Mouse (Mus musculus) liver, embryonic 15.5 days (tissue): ENCODE data around the gene Rasal3. TPM values are rescaled to one million over a fixed set of nuclear protein-coding genes. Genes with fewer than 3 reads are reported as not detected.

ENCODE experiments used
- ATAC-seq: fragments of 200-750 bp; cut with Nextera tagmentation; 2 replicates; pipeline ENCODE4 v1.8.0; 2017; ENCODE audit warnings: moderate number of reproducible peaks, mild to moderate bottlenecking, moderate library complexity; ENCODE audit not compliant: insufficient read depth
- H3K27ac ChIP-seq: fragments of 300-500 bp; sonication (generic); replicated peaks from 2 replicates; pipeline ENCODE4 v1.5.1; 2015; ENCODE audit warnings: mild to moderate bottlenecking, inconsistent platforms
- H3K27me3 ChIP-seq: fragments of 300-500 bp; sonication (generic); 2 replicates; pipeline ENCODE4 v1.6.1; 2015; ENCODE audit warnings: mild to moderate bottlenecking, inconsistent platforms
- H3K36me3 ChIP-seq: fragments of 300-500 bp; sonication (generic); replicated peaks from 2 replicates; pipeline ENCODE4 v1.6.1; 2015; ENCODE audit warnings: moderate library complexity, mild to moderate bottlenecking, inconsistent platforms
- H3K4me1 ChIP-seq: fragments of 300-500 bp; sonication (generic); replicated peaks from 2 replicates; pipeline ENCODE4 v1.6.1; 2015; ENCODE audit warnings: inconsistent platforms
- H3K4me2 ChIP-seq: fragments of 300-500 bp; sonication (generic); 2 replicates; pipeline ENCODE4 v1.6.1; 2015; ENCODE audit warnings: moderate library complexity, mild to moderate bottlenecking, inconsistent platforms
- H3K4me3 ChIP-seq: fragments of 300-500 bp; sonication (generic); replicated peaks from 2 replicates; pipeline ENCODE4 v1.5.1; 2015; ENCODE audit warnings: mild to moderate bottlenecking, inconsistent platforms
- H3K9ac ChIP-seq: fragments of 300-500 bp; sonication (generic); 2 replicates; pipeline ENCODE4 v1.6.1; 2015; ENCODE audit warnings: moderate library complexity, mild to moderate bottlenecking, inconsistent platforms
- H3K9me3 ChIP-seq: fragments of 300-500 bp; sonication (generic); replicated peaks from 2 replicates; pipeline ENCODE4 v1.6.1; 2016; ENCODE audit warnings: inconsistent platforms
- WGBS: fragments of 180-500 bp; shearing (Covaris S2); methylation state at CpG from one replicate; pipeline ENCODE4 v1.1.7; 2015; ENCODE audit warnings: mixed read lengths; ENCODE audit not compliant: insufficient replicate concordance; 5-methylcytosine and 5-hydroxymethylcytosine counted together
- polyA plus RNA-seq: library from polyadenylated mRNA; unstranded; fragments of >200 nt; fragmentation: Nextera tagmentation; extraction: Ambion mirVana; gene quantifications from 2 replicates; pipeline ENCODE4 v1.2.1, GENCODE M21; 2015

Rasal3 gene
- polyA plus RNA-seq, 1 experiment from 2014 or later: 2.4 TPM

DNA sequence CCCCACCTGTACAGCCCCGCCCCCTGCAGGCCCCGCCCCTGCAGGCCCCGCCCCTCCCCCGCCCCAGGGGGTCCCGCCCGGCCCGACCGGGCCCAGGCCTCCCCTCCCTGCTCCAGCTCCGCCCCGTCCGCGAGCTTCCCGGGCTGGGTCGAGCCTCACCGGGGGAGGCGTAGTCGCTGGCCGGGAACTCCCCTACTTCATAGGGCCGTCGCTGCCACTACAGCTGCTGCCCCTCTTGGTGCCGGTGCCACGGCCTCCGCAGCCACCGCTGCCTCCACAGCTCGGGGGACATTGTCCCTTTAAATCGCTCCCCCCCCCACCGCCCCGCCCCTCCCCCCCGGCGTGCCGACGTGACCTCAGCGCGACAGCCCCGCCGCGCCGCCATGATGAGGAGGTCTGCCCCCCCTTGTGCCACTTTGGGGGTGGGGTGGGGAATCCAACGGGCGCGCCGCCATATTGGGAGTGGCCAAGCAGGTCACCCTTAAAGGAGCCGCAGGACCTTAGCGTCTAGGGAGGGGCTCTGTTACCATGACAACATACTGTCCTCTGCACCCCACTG is 14.2 kb downstream of the Rasal3 start, which contains the start of gene Wiz:
TSS of gene Wiz (minus strand) at position 339 of the 559 bp plus-strand sequence.
- Histone ChIP-seq H3K4me3 (peak within 1 kb of the TSS; percentile 73), H3K27me3 (peaks cover 18% of the 10 kb centered on the region), H3K4me2 (peak within 1 kb of the TSS; percentile 99), H3K4me1 (peaks cover 40% of the 10 kb centered on the region), H3K9me3 (no peaks in the 10 kb centered on the region), H3K27ac (peak within 1 kb of the TSS; percentile 85), H3K36me3 (no peaks in the 10 kb centered on the region), H3K9ac (peak within 1 kb of the TSS; percentile 71)
- WGBS: under 1% methylated on average over 39 of the region's 44 CpGs
- peak; percentile 84 for ATAC-seq

DNA sequence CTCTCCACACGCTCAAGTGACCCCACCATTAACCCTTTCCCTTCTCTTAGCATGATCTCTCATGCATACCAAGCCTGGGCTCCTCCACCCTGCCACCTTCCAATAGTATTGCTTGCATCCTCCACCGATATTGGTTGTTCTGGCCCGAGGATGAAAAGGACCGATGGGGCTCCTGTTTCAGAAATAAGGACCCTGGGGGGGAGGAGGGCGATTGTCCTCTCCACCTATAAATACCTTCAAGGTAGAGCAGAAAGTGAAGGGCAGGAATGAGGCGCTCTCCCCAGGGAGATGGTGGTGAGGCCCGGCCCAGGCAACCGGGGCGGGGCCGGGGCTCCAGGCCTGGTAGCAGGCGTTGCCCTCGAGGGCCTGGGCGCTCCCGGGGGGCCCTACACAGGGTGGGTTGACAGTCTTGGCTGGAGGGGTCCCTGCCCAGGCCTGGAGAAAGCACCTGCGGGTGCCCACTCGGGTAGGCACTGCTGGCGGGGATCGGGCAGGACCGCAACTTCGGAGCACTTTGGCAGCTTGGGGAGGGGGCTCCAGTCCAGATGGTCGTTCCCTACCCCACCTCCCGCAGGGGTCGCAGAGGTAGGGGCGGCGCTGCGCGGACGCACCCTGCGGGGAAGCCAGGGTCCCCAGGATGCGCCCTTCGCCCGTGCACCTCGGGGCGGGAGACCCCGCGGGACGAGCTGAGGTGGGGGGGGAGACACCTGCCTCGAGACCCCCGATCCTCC is 14.8 kb downstream of the Rasal3 start:
- H3K27me3 ChIP-seq: peaks cover 18% of the 10 kb centered on the region
- no peaks in the 10 kb centered on the region for H3K36me3 ChIP-seq
- no peaks in the 10 kb centered on the region for H3K9me3 ChIP-seq
- peak overlapping the region; percentile 71 for H3K9ac ChIP-seq
- 2% methylated on average over 39 of the region's 39 CpGs for WGBS
- peak; percentile 72 for ATAC-seq
- H3K4me3 ChIP-seq: peak overlapping the region; percentile 73
- peak overlapping the region; percentile 85 for H3K27ac ChIP-seq
- peak overlapping the region; percentile 99 for H3K4me2 ChIP-seq
- H3K4me1 ChIP-seq: peaks cover 40% of the 10 kb centered on the region

DNA sequence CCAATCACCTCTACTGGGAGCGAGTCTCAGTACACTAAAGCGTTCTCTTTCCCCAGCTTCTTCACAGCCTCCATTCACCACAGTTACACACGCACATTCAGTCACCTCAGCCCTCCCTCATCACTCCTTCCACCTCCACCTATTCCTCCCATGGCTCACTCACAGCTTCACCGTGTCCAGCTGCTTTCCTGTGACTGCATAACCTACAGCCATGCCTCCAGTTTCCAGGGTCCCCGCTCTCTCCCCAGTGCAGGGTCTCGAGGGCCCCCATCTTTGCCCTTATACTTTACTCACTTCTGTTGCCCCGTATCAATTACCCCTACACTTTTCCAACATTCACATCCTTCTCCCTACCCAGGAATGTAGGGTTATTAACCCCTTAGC is 15.4 kb downstream of the Rasal3 start:
- peak overlapping the region; percentile 73 for H3K4me3 ChIP-seq
- H3K27ac ChIP-seq: peak overlapping the region; percentile 85; the same call in 1 of the 2 replicates
- peak overlapping the region; percentile 99 for H3K4me2 ChIP-seq
- 62% methylated on average over 7 of the region's 7 CpGs for WGBS
- no peaks in the 10 kb centered on the region for H3K36me3 ChIP-seq
- H3K9me3 ChIP-seq: no peaks in the 10 kb centered on the region
- no peak for ATAC-seq
- H3K4me1 ChIP-seq: peaks cover 38% of the 10 kb centered on the region
- H3K9ac ChIP-seq: peak overlapping the region; percentile 71; the same call in 1 of the 2 replicates
- H3K27me3 ChIP-seq: peaks cover 18% of the 10 kb centered on the region

DNA sequence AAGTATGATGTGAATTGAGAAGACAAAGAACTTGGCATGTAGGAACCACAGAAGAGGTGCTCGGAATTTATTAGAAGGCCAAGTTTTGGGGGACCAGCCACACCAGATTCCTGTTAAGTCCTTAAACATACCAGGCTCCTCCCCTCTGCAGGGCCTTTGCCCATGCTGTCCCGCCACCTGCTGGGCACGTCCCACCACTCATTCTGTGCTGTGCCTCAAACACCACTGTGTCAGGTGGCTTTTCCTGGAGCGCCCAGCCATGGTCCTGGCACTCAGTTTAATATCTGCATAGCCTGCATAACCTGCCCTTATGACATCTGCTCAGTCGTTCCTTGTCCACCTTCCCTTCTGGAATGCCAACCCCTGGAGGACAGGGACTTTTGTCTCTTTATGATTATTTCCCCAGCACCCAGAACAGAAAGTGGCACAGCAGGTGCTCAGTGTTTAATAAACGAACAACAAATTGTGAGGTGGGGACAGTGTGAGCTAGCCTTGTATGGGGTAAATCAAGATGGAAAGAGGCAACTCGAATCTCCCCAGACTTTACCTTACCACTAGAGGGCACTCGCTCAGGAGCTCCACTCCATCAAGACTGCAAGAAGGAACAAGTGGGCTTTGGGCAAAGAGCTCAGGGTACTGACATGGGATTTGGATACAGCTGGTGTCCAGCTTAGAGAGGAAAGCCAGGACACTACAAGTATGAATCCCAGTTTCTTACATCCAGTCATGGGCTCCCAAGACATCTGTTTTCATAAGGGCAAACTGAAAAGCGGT is 16.5 kb downstream of the Rasal3 start:
- no peak for ATAC-seq

DNA sequence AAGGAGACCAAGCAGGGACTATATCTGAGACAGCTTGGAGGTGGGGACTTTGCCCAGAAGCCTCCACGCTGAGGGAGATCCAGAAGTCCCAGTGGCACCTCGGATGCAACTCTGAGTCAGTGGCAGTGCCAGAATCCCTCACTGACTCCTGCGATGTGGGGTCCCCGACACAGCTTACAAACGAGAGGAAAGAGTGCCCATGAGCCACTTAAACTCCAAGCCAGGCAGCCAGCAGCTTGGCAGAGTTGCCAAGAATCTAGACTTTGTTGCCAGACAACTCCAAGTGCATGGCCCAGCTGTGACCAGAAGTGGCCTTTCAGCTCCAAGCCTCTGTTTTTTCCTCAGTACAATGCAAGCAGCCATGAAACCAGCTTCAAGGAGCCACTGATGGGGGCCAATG is 19.7 kb downstream of the Rasal3 start:
- Histone ChIP-seq H3K27me3 (no peaks in the 10 kb centered on the region), H3K27ac (no peak overlapping the region), H3K36me3 (no peaks in the 10 kb centered on the region), H3K9ac (no peak overlapping the region), H3K4me3 (no peak overlapping the region), H3K4me1 (peaks cover 19% of the 10 kb centered on the region), H3K4me2 (no peak overlapping the region), H3K9me3 (no peaks in the 10 kb centered on the region)
- WGBS: 75% methylated on average over 5 of the region's 5 CpGs
- ATAC-seq: no peak

More for the DNA sequence above, 16.5 kb downstream of the Rasal3 start:
- Histone ChIP-seq H3K36me3 (no peaks in the 10 kb centered on the region), H3K27ac (no peak overlapping the region), H3K4me2 (no peak overlapping the region), H3K27me3 (peaks cover 7% of the 10 kb centered on the region; the same call in 1 of the 2 replicates), H3K4me1 (peaks cover 30% of the 10 kb centered on the region), H3K9ac (no peak overlapping the region), H3K4me3 (no peak overlapping the region), H3K9me3 (no peaks in the 10 kb centered on the region)
- WGBS: 44% methylated on average over 9 of the region's 9 CpGs

DNA sequence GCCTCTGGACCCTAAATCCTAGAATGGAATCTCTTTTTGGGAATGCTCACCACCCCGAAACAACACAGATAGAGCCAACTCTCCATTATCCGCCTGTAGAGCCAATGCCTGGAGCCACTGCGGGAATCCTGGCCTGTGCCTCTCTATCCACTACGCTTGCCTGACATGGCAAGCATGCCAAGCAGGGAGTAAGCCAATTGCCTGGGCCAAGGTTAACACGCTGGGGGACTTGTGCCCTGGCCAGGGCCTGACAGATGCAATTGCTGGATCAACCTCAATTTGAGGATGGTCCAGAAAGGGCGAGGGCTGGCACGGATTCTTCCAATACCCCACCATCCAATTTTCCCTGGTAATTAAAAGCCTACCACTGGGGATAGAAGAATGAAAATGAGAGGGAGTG is 20.8 kb downstream of the Rasal3 start:
- H3K27ac ChIP-seq: no peak overlapping the region
- ATAC-seq: no peak
- H3K36me3 ChIP-seq: no peaks in the 10 kb centered on the region
- 83% methylated on average over 7 of the region's 7 CpGs for WGBS
- no peak overlapping the region for H3K4me3 ChIP-seq
- H3K9ac ChIP-seq: no peak overlapping the region
- H3K27me3 ChIP-seq: no peaks in the 10 kb centered on the region
- H3K9me3 ChIP-seq: no peaks in the 10 kb centered on the region
- H3K4me2 ChIP-seq: no peak overlapping the region
- H3K4me1 ChIP-seq: peaks cover 11% of the 10 kb centered on the region

DNA sequence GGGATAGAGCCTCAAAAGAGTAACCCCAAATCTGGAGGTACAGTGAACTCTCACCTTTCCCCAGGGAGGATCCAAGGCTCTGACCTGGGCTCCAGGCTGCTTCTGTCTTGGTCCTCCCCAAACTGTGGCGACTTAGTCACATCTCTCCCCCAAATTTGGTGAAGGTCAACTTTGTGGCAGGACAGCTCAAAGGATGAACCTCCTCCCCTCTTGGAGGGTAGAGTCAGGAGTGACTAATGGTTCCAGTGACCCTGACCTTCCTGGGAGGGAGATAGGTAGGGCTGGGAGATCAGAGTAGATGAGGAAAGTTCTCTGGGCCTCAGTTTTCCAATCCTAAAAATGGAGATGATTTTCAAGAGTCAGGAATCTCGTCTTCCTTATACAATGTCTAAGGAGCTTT is 24.6 kb downstream of the Rasal3 start:
- peaks cover 7% of the 10 kb centered on the region; the same call in 1 of the 2 replicates for H3K36me3 ChIP-seq
- no peaks in the 10 kb centered on the region for H3K27me3 ChIP-seq
- no peak overlapping the region for H3K4me2 ChIP-seq
- H3K9me3 ChIP-seq: no peaks in the 10 kb centered on the region
- H3K4me3 ChIP-seq: no peak overlapping the region
- no peak overlapping the region for H3K9ac ChIP-seq
- H3K4me1 ChIP-seq: peaks cover 16% of the 10 kb centered on the region
- 65% methylated on average over 2 of the region's 2 CpGs for WGBS
- no peak for ATAC-seq
- H3K27ac ChIP-seq: no peak overlapping the region

DNA sequence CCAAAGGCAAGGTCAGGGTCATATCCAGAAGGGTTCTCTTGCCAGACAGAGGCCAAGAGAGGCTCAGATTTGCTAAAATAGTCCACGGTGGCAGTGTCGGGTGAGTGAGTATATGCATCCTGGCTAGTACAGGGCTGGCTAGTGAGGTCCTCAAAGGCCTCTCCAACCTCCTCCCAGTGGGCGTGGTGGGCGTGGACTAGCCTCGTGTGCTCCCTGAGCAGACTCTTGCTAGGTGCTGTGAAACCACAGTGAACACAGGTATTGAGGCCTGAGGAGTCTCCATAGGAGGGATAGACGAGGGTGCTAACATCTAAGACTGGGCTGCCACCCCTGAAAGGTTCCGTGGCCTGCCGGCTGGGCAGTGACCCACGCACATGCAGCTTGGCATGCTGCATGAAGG is 26.2 kb downstream of the Rasal3 start:
- H3K36me3 ChIP-seq: peaks cover 7% of the 10 kb centered on the region; the same call in 1 of the 2 replicates
- H3K27me3 ChIP-seq: no peaks in the 10 kb centered on the region
- H3K4me3 ChIP-seq: no peak overlapping the region
- 0 out of 2 replicates have a peak overlapping the region, but pooled peaks have one; percentile 19 for H3K27ac ChIP-seq
- H3K9ac ChIP-seq: no peak overlapping the region
- 59% methylated on average over 9 of the region's 9 CpGs for WGBS
- peak; percentile 44 for ATAC-seq
- H3K4me1 ChIP-seq: peaks cover 16% of the 10 kb centered on the region
- H3K9me3 ChIP-seq: no peaks in the 10 kb centered on the region
- peak overlapping the region; percentile 7; the same call in 1 of the 2 replicates for H3K4me2 ChIP-seq

DNA sequence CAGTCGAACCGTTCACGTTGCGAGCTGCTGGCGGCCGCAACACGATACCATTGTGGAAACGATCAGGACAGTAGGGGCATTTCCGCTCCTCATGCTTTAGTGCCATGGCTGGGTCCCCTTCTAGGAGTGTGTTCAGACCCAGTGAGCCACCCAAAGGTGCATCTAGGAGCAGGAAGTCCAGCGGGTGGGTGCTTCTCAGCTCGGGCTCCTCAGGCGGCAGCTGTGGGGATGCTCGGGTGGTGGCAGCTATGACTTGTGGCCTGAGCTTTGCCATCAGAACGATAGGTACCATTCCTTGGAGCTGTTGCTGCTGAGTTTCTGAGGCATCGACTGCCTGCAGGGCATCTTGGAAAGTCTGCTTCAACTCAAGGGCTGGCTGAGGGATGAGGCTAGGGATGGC is 26.9 kb downstream of the Rasal3 start:
- peak overlapping the region; percentile 19; the same call in 1 of the 2 replicates for H3K27ac ChIP-seq
- ATAC-seq: no peak
- 86% methylated on average over 15 of the region's 15 CpGs for WGBS
- H3K4me3 ChIP-seq: no peak overlapping the region
- no peaks in the 10 kb centered on the region for H3K27me3 ChIP-seq
- peaks cover 7% of the 10 kb centered on the region; the same call in 1 of the 2 replicates for H3K36me3 ChIP-seq
- H3K9ac ChIP-seq: no peak overlapping the region
- no peaks in the 10 kb centered on the region for H3K9me3 ChIP-seq
- H3K4me1 ChIP-seq: peaks cover 16% of the 10 kb centered on the region
- no peak overlapping the region for H3K4me2 ChIP-seq

DNA sequence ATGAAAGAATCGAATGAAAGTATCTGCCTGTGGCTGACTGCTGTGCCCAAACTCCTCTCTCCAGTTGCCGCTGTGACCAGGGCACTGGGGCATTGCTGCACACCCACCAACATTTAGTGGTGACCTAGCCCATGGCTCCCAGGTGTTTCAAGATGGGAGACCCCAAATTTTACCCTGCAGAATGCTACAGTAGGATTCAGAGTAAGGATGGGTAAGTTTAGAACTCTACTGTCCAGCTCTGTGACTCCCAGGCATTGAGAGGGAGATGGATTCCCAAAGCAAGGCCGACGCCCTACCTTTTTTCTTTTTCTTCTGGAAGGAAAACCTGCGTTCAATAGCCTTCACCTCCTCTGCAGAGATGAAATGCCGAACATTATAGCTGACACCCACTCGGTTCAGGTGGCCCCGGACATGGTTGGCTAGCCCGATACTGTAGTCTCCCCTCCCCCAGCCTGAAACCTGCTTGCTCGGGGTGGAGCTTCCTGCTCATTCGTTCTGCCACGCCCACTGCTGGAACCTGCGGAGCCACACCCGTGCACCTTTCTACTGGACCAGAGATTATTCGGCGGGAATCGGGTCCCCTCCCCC is 34.3 kb downstream of the Rasal3 start:
- peak; percentile 46 for ATAC-seq
- peak overlapping the region; percentile 61 for H3K4me3 ChIP-seq
- peak overlapping the region; percentile 65 for H3K27ac ChIP-seq
- no peaks in the 10 kb centered on the region for H3K9me3 ChIP-seq
- H3K36me3 ChIP-seq: no peaks in the 10 kb centered on the region
- peaks cover 44% of the 10 kb centered on the region for H3K4me1 ChIP-seq
- peak overlapping the region; percentile 76 for H3K4me2 ChIP-seq
- H3K27me3 ChIP-seq: no peaks in the 10 kb centered on the region
- WGBS: 16% methylated on average over 13 of the region's 17 CpGs
- peak overlapping the region; percentile 50 for H3K9ac ChIP-seq
